Mouse (Mus musculus) embryo, embryonic 9.5 days (tissue): ENCODE data around the gene Nab1.

ENCODE experiments used
- DNase-seq: peaks from one replicate; pipeline ENCODE4 v3.0.0-alpha.2; 2017; ENCODE audit errors: extremely low spot score

Gene Nab1

DNA sequence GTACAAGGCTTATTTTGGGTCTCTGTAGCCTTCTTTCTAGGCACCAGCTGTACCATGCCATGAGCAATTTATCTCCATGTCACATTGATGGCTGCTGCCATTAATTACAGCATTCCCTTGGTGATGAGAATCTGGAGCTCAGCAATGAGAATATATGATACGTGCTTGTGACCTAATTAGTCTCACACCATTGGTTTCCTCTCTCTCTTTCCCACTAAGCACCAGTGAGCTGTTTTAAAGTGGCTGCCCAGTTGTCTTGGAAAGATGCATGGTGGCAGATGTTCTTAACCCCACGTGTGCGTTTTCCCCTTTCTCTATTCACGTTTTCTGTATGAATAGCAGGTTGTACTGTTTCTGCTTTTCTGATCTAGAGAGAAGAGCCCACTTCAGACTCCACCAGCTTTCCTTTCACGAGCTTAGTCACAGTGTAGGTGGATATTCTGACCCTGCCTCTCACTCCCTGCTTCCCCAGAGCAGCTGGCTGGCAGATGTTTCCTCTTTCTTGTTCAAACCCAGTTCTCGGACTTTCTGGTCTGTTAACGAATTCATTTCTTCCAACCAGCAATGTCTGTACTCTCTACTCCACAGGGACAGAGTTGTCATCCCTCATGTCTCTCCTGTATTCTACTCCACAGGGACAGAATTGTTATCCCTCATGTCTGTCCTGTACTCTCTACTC lies 29.5 kb downstream of the Nab1 start:
- no peak for DNase-seq

GRCm38 (mm10) chr1:52470326-52470725 lies 30.2 kb downstream of the Nab1 start:
- DNase-seq, result no peak

- no peak for DNase-seq
Measured at GRCm38 (mm10) chr1:52466518-52467120, 33.9 kb downstream of the Nab1 start.

DNA sequence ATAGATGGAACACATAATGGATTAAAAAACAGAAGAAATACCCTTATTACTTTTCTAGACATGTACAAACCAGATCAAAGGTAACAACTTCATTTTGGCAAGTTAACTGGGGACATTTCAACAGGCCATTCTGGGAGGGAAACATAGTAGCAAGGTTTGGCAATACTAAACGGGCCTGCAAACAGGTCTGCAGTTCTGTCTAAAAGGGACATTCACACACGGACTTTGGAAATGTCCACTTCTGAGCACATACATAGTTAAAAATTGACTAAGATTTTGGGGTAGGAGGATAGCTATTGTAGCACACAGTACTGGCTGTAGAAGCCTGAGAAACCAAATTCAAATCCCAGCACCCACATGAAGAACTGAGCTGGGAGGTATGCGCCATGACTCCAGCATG lies 34.6 kb downstream of the Nab1 start:
- DNase-seq, result no peak

DNA sequence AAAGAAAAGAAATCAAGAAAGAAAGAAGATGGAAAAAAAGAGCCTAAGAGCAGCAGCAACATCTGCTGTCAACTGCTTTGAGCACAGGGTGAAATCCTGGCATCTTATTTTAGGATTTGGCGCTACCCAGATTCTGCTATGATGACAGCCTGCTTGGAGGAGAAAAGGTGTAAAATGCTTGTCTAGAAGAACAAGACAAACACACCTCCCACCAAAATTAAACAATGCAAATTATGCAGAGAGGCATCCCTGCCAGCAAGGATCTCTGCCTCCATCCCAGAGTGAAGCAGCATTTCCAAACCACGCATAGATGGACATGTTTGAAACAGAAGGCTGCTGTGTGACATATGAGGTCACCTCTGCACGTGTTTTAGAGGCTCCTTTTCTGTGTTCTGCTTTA lies 35.2 kb downstream of the Nab1 start:
- no peak for DNase-seq

- no peak for DNase-seq
Measured at GRCm38 (mm10) chr1:52463305-52463704, 37.2 kb downstream of the Nab1 start.

DNA sequence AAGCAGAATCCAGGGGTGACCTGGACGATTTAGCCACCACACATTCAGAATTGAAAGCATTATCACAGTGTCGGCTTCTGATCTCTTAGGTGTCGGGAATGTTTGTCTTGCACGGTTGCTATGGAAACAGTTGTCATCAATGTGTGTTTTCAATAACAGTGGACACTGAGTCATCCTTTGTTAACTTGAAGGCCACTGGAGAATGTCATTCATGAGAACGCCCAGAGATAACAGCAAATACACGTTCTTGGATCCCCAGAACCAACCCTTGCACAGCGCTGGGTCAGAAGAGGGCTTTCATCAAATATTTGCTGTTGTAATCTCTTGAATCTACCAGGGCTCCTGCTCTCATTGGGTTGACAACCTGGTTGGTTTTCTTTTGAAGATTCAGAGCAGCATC lies 43.9 kb downstream of the Nab1 start:
- peak; percentile 12 for DNase-seq

DNA sequence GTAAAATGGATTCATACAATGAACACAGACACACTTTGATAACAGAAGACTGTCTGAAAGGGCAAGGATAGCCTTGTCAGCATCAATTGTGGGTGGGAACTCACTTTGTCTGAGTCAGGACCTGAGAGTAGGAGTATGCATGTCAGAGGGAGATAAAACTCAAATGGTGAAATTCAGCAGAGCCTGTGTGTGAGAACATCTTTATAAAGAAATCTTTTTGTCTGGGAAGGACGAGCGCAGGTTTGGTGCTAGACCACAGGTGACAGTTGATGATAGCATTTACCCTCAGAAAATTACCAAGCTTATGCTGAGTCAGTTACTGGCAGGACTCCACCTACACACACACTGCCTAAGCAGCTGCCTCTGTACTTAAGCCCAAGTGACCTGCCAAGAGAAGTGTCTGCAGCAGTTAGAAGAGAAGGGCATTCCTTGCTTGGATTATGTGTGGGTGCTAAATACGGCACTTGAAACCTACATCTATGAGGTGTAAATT lies 45.9 kb downstream of the Nab1 start:
- no peak for DNase-seq

GRCm38 (mm10) chr1:52451360-52451759 lies 49.1 kb downstream of the Nab1 start:
- no peak for DNase-seq

GRCm38 (mm10) chr1:52435856-52436255 lies 64.6 kb downstream of the Nab1 start:
- DNase-seq, result no peak

- no peak for DNase-seq
Measured at GRCm38 (mm10) chr1:52434085-52434484, 66.4 kb downstream of the Nab1 start.

DNA sequence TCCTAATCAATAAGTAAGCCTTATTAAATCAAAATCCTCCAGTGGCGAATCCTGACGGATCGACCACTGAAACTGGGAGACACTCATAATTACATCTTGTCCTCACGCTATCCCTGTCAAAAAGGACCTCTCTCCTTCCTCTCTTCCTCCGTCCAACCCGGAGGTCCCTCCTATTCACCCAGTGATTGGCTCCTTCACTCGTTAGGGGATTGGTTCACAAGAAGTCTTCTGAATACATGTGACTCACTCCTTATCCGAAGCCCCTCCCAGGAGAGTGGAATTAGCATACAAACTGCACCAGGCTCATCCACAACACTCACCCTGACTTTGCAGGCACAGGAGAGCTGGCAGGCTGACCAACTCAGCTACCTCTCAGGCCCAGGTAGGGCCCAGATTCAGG lies 68.7 kb downstream of the Nab1 start:
- DNase-seq, result no peak

DNA sequence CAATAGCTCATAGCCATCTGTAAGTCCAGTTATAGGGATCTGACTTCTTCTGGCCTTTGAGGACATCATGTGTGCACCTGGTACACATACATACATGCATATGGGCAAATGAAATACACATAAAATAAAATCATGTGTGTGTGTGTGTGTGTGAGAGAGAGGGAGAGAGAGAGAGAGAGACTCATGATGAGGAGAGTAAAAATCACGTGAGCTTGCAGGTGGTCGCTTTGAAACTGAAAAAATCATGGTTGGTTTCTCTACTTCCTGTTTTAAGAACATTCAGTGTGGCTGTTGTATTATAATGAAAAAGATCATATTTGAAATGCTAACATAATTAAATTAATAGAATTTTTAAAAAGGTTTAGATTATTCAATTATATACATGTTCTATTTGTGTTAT lies 69.9 kb downstream of the Nab1 start:
- DNase-seq, result no peak

DNA sequence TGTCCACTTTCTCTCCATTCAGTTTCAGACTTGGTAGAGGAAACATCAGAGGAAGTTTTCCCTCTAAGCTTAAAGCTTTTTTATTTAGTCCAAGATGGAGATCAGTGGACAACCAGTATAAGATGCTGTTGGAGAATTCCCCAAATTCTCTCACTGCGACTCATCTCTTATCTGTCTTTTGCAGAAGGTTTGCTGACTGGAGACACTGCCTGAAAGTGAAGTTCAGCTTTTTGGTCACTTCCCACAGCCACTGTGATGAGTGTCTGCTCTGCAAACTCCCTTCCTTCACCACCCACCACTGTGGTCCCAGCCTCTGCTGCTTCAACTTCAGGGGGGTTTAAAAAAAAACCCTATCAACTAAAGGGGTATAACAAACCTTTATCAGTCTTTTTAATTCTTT lies 70.4 kb downstream of the Nab1 start:
- no peak for DNase-seq

- no peak for DNase-seq
Measured at GRCm38 (mm10) chr1:52427841-52428464, 72.5 kb downstream of the Nab1 start.

DNA sequence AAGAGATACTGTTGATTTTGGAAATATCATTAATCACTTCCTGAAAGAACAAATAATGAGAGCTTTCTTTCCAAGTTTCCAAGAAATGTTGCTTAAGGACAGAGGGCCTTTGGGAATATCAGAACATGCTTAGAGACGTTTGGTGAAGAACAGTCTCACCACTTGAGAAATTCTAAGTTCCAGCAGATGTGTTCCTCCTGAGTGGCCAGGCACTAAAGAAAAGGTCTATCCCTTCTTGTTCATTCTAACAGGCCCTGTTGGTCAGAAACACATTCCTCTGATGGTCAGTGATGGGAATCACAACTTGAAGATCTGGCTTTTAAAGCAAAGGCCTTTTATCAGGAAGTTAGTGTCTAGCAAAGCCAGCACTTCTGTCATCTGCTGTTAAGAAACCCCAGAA lies 76.6 kb downstream of the Nab1 start:
- DNase-seq, result no peak

DNA sequence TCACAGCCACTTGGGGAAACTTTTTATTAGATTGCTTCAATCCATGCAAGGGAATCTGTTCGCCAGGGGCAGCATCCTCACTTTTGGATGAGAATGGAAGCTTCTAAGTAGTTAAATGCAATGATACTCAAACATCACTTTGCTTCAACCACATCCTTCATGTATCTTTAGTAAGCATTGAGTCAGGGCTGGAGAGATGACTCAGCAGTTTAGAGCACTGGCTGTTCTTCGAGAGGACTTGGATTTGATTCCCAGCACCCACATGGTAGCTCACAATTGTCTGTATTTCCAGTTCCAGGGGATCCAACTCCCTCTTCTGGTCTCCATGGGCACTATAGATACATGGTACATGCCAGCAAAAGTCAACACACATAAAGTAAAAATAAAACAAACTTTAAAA lies 77.4 kb downstream of the Nab1 start:
- no peak for DNase-seq

DNA sequence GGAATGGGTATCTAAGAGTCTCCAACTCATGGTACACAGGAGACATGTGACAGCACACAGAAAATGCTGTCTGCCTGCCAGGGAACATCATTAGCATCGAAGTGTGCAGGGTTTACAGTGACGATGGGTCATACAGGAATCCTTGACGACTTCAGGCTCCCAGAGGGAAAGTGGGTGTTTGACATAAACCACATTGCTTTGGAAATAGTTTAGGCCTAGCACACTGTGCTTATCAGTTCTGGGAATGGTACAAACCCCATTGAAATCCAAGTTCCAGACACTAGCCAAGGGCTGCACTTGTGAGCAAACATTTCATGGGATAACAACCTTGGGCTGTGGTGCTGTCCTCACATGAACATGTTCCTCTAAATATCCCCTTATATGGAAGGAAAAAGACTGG lies 78.3 kb downstream of the Nab1 start:
- no peak for DNase-seq

DNA sequence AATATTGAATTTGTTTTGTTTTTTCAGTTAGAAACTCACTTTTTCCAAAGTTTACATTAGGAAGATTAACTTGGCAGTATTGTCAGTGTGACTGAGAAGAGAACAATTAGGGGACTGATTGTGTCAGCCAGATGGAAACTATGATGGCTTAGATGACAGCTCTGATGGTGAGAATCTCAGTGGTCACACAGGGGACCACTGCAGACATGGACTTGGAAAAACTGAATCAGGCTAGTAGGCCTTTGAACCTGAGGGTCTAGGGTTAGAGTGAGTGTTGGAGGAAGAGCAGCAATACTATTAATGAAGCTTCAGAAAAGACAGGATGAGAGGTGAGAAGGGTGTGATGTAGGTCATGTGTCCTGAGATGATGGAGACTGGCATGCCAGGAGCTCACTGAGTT lies 78.9 kb downstream of the Nab1 start:
- DNase-seq, result no peak

GRCm38 (mm10) chr1:52419088-52419819 lies 81.2 kb downstream of the Nab1 start:
- no peak for DNase-seq
